Mouse (Mus musculus) intestine, embryonic 16.5 days (tissue): ENCODE measurements around the gene Zc3h4. TPM values are rescaled to one million over a fixed set of nuclear protein-coding genes. Genes with fewer than 3 reads are reported as not detected.

ENCODE experiments used
- ATAC-seq: fragments of 200-750 bp; cut with Nextera tagmentation; 2 replicates; pipeline ENCODE4 v1.8.0; 2017; ENCODE audit warnings: moderate TSS enrichment, moderate library complexity
- H3K27ac ChIP-seq: fragments of 300-500 bp; sonication (generic); 2 replicates; pipeline ENCODE4 v1.5.1; 2014; ENCODE audit warnings: mild to moderate bottlenecking, low read length
- H3K27me3 ChIP-seq: fragments of 300-500 bp; sonication (generic); replicated peaks from 2 replicates; pipeline ENCODE4 v1.6.1; 2014; ENCODE audit warnings: low read length, control low read depth, mixed read lengths; ENCODE audit not compliant: control insufficient read depth, insufficient read depth
- H3K36me3 ChIP-seq: fragments of 300-500 bp; sonication (generic); 2 replicates; pipeline ENCODE4 v1.6.1; 2014; ENCODE audit warnings: low read length, control low read depth; ENCODE audit not compliant: control insufficient read depth, insufficient read depth
- H3K4me1 ChIP-seq: fragments of 300-500 bp; sonication (generic); 2 replicates; pipeline ENCODE4 v1.6.1; 2014; ENCODE audit warnings: low read length, control low read depth, mixed read lengths; ENCODE audit not compliant: control insufficient read depth, insufficient read depth
- H3K4me2 ChIP-seq: fragments of 300-500 bp; sonication (generic); 2 replicates; pipeline ENCODE4 v1.6.1; 2014; ENCODE audit warnings: low read depth, low read length, control low read depth
- H3K4me3 ChIP-seq: fragments of 300-500 bp; sonication (generic); 2 replicates; pipeline ENCODE4 v1.5.1; 2014; ENCODE audit warnings: mild to moderate bottlenecking, low read length
- H3K9ac ChIP-seq: fragments of 300-500 bp; sonication (generic); 2 replicates; pipeline ENCODE4 v1.6.1; 2014; ENCODE audit warnings: low read depth, low read length
- H3K9me3 ChIP-seq: fragments of 300-500 bp; sonication (generic); 2 replicates; pipeline ENCODE4 v1.6.1; 2016; ENCODE audit warnings: low read length, control low read depth; ENCODE audit not compliant: control insufficient read depth
- WGBS: fragments of 180-500 bp; shearing (Covaris S2); extraction: QIAGEN DNeasy Blood & Tissue Kit; methylation state at CpG from one replicate; pipeline ENCODE4 v1.1.7; 2014; 5-methylcytosine and 5-hydroxymethylcytosine counted together
- polyA plus RNA-seq: library from polyadenylated mRNA; unstranded; fragments of >200 nt; fragmentation: Nextera tagmentation; extraction: Ambion mirVana; gene quantifications from 2 replicates; pipeline ENCODE4 v1.2.1, GENCODE M21; 2015

Gene Zc3h4
- polyA plus RNA-seq, 1 experiment from 2014 or later: 9.6 TPM

- Histone ChIP-seq H3K9me3 (no peaks in the 10 kb centered on the region), H3K27ac (no peak overlapping the region), H3K36me3 (no peaks in the 10 kb centered on the region), H3K9ac (no peak overlapping the region), H3K4me1 (0 out of 2 replicates have a peak, but pooled peaks cover 8% of the 10 kb centered on the region), H3K27me3 (peaks cover 52% of the 10 kb centered on the region), H3K4me3 (no peak overlapping the region), H3K4me2 (no peak overlapping the region)
- WGBS: 36% methylated on average over 9 of the region's 9 CpGs
- ATAC-seq: no peak
Measured at GRCm38 (mm10) chr7:16471549-16471948, 70.8 kb downstream of the Zc3h4 start.

GRCm38 (mm10) chr7:16472116-16472709 lies 71.5 kb downstream of the Zc3h4 start:
- 10% methylated on average over 17 of the region's 17 CpGs for WGBS

GRCm38 (mm10) chr7:16473847-16474246 lies 73.1 kb downstream of the Zc3h4 start:
- Histone ChIP-seq H3K27me3 (peaks cover 65% of the 10 kb centered on the region), H3K9ac (no peak overlapping the region), H3K4me1 (0 out of 2 replicates have a peak, but pooled peaks cover 8% of the 10 kb centered on the region), H3K27ac (no peak overlapping the region), H3K9me3 (no peaks in the 10 kb centered on the region), H3K4me2 (no peak overlapping the region), H3K4me3 (no peak overlapping the region), H3K36me3 (no peaks in the 10 kb centered on the region)
- 0 out of 2 replicates have a peak, but pooled peaks have one; percentile 11 for ATAC-seq
- 52% methylated on average over 8 of the region's 8 CpGs for WGBS

More at GRCm38 (mm10) chr7:16472116-16472709, 71.5 kb downstream of the Zc3h4 start:
- H3K27ac ChIP-seq: no peak overlapping the region
- no peaks in the 10 kb centered on the region for H3K36me3 ChIP-seq
- no peak overlapping the region for H3K4me3 ChIP-seq
- no peak for ATAC-seq
- H3K27me3 ChIP-seq: peaks cover 59% of the 10 kb centered on the region
- no peak overlapping the region for H3K4me2 ChIP-seq
- H3K9me3 ChIP-seq: no peaks in the 10 kb centered on the region
- H3K4me1 ChIP-seq: 0 out of 2 replicates have a peak, but pooled peaks cover 8% of the 10 kb centered on the region
- H3K9ac ChIP-seq: no peak overlapping the region

- Histone ChIP-seq H3K4me2 (peak overlapping the region; percentile 21; the same call in 1 of the 2 replicates), H3K27ac (no peak overlapping the region), H3K4me1 (0 out of 2 replicates have a peak, but pooled peaks cover 8% of the 10 kb centered on the region), H3K9ac (no peak overlapping the region), H3K27me3 (peaks cover 65% of the 10 kb centered on the region), H3K4me3 (peak overlapping the region; percentile 24; the same call in 1 of the 2 replicates), H3K36me3 (no peaks in the 10 kb centered on the region), H3K9me3 (no peaks in the 10 kb centered on the region)
- 4% methylated on average over 33 of the region's 33 CpGs for WGBS
- ATAC-seq: no peak
Measured at GRCm38 (mm10) chr7:16474445-16474844, 73.7 kb downstream of the Zc3h4 start.

- Histone ChIP-seq H3K27ac (no peak overlapping the region), H3K4me2 (0 out of 2 replicates have a peak overlapping the region, but pooled peaks have one; percentile 71), H3K27me3 (peaks cover 65% of the 10 kb centered on the region), H3K9ac (no peak overlapping the region), H3K36me3 (no peaks in the 10 kb centered on the region), H3K4me3 (peak overlapping the region; percentile 45; the same call in 1 of the 2 replicates), H3K9me3 (no peaks in the 10 kb centered on the region), H3K4me1 (0 out of 2 replicates have a peak, but pooled peaks cover 8% of the 10 kb centered on the region)
- WGBS: 4% methylated on average over 23 of the region's 23 CpGs
- ATAC-seq: no peak
Measured at GRCm38 (mm10) chr7:16475321-16475720, 74.6 kb downstream of the Zc3h4 start.

- Histone ChIP-seq H3K36me3 (no peaks in the 10 kb centered on the region), H3K9me3 (no peaks in the 10 kb centered on the region), H3K9ac (no peak overlapping the region), H3K27ac (no peak overlapping the region), H3K4me3 (peak overlapping the region; percentile 45), H3K4me1 (0 out of 2 replicates have a peak, but pooled peaks cover 8% of the 10 kb centered on the region), H3K27me3 (peaks cover 62% of the 10 kb centered on the region), H3K4me2 (peak overlapping the region; percentile 71)
- no peak for ATAC-seq
- WGBS: 2% methylated on average over 46 of the region's 59 CpGs
Measured at GRCm38 (mm10) chr7:16475764-16476599, 75.3 kb downstream of the Zc3h4 start.

GRCm38 (mm10) chr7:16476600-16476989 lies 75.9 kb downstream of the Zc3h4 start:
- Histone ChIP-seq H3K4me2 (peak overlapping the region; percentile 71), H3K4me3 (peak overlapping the region; percentile 45), H3K4me1 (0 out of 2 replicates have a peak, but pooled peaks cover 8% of the 10 kb centered on the region), H3K36me3 (no peaks in the 10 kb centered on the region), H3K9me3 (no peaks in the 10 kb centered on the region), H3K27me3 (peaks cover 57% of the 10 kb centered on the region), H3K9ac (no peak overlapping the region), H3K27ac (no peak overlapping the region)
- 1% methylated on average over 34 of the region's 34 CpGs for WGBS
- peak; percentile 58; the same call in 1 of the 2 replicates for ATAC-seq

GRCm38 (mm10) chr7:16477628-16478027 lies 76.9 kb downstream of the Zc3h4 start, which contains the start of gene Npas1:
TSS of gene Npas1 (minus strand) at chr7:16477728.
- 87% methylated on average over 8 of the region's 8 CpGs for WGBS
- H3K27me3 ChIP-seq: peaks cover 50% of the 10 kb centered on the region
- no peak for ATAC-seq
- H3K4me2 ChIP-seq: peak within 1 kb of the TSS; percentile 71
- H3K4me1 ChIP-seq: 0 out of 2 replicates have a peak, but pooled peaks cover 8% of the 10 kb centered on the region
- H3K36me3 ChIP-seq: no peaks in the 10 kb centered on the region
- no peaks in the 10 kb centered on the region; the same call in 1 of the 2 replicates for H3K9me3 ChIP-seq
- H3K9ac ChIP-seq: no peak within 1 kb of the TSS
- H3K4me3 ChIP-seq: peak within 1 kb of the TSS; percentile 45
- H3K27ac ChIP-seq: no peak within 1 kb of the TSS
